Mouse (Mus musculus): ENCODE results near the gene Mapk13.
"Not testable (repeated sequence)": the region's sequence is repeated elsewhere in the genome, so short reads cannot be mapped to it uniquely, and the experiment has no call there.

The Mapk13 gene

DNA sequence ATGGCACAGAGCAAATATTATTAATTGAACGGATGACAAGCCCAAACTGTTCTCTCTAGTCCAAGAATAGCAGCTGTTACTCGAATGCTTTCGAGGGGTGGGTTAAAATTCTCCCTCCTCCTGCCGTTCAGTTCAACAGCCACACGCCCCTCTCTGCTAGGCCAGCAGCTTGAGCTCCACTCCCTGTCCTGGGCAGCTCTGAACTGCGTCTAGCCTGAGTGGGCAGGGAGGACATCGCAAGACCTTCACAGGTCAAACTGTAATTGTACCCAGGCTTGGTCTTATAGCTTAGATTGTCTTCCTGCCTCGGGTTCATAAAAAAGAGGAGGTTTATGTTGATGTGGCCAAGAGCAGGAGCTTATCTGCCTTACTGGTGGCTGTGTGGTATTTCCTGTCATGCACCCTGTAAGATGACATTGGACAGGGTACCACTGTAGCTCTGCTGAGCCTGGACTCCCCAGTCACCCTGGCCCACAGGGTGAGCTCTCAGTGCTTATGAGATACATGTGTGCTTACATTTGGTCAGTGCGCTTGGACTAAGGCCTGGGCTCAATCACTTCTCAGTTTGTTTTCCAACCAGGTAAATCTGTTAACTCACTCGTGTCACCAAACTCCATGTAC lies 46.4 kb downstream of the Mapk13 start:
- no peak for DNase-seq (ENCODE audit: low spot score)

- DNase-seq (ENCODE audit: low spot score), result not testable (repeated sequence)
These were observed 47.2 kb downstream of the Mapk13 start for GRCm38 (mm10) chr17:28816326-28816725.

- DNase-seq (ENCODE audit: low spot score), result no peak
These were observed 48.0 kb downstream of the Mapk13 start for GRCm38 (mm10) chr17:28816875-28817811.

DNA sequence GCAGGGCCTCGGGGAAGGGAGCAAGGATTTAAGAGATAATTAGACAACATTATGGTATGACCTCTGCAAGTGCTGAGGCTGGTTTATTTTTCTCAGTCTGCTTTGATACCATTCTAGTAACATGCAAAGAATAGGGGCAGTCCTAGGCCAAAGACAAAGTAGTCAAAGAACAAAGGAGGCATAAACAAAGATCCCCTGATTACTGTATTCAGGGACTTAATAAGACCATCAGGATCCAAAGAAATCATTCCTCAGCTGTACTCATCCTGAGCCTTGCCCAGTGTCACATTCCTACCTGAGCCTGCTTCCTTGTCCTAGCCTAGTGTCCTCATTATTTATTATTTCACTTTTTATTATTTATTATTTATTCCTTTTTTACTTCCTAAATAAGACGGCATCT lies 51.1 kb downstream of the Mapk13 start:
- no peak for DNase-seq (ENCODE audit: low spot score)

DNA sequence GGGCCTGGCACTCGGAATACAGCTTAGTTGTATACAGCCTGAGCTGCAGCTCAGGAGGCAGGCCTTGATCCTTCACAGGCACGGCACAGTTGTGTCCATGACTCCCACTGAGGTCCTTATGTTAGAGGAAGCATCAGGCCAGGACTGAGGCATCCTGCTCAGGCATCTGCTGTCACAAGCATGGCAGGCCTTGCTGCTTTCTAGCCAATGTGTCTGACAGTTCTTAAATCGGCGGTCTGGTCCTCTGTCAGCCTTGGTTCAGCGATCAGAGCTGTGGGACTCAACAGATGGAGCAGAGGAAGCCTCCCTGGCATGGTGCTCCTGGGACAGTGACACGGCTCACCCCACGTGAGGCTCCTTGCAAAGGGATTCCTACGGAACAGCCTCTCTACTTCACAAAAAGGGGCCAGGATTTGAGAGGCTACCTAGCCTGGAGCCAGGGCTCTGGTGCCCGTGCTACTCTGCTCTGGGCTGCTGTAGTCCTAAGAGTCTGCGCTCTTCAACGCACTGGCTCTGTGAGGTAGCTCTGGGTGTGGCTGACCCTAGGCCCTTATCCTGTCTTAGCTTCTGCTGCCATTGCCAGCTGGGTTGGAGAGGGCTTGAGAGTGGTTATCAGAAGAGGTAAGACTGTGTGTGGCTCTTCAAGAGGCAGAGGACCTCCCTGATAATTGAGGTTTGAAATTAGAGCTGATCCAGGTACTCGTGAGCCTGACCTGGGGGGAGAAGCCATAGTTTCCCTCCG lies 54.1 kb downstream of the Mapk13 start:
- DNase-seq (ENCODE audit: low spot score), result no peak

DNA sequence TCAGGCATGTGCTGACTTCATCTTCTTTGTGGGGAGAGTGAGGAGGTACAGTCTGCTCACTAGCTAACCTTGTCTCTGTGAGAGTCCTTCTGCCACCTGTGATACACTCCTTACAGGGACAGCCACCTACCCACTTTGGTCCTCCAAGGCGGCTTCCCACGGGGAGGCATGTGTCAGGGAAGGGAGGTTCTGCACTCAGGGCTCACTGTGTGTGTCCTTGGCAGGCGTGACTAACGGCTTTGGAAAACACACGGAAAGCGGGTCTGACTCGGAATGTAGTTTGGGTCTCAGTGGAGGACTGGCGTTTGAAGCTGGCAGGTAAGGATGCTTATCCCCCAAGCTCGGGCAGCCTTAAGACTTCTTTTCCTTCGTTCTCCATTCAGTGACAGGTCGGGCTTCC lies 54.7 kb downstream of the Mapk13 start:
- no peak for DNase-seq (ENCODE audit: low spot score)

DNA sequence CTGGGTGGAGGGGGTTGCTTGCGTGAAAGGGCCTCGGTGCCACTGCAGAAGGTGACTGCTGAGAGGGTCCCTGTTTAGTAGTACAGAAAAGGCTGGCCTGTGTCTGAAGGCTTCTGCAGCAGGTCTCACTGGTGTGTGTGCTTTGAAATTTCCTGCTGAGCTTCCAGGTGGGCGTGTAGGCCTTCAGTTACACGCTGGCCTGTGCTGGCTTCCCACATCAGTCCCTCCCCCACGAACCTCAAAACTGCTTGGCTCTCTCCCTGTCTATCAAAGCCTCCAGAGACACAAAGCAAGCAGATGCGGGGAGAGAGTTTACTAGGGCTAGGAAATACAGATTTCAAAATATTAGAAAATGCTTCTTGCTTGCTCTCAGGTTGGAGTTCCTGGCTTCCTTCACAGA lies 55.8 kb downstream of the Mapk13 start:
- DNase-seq (ENCODE audit: low spot score), result no peak

DNA sequence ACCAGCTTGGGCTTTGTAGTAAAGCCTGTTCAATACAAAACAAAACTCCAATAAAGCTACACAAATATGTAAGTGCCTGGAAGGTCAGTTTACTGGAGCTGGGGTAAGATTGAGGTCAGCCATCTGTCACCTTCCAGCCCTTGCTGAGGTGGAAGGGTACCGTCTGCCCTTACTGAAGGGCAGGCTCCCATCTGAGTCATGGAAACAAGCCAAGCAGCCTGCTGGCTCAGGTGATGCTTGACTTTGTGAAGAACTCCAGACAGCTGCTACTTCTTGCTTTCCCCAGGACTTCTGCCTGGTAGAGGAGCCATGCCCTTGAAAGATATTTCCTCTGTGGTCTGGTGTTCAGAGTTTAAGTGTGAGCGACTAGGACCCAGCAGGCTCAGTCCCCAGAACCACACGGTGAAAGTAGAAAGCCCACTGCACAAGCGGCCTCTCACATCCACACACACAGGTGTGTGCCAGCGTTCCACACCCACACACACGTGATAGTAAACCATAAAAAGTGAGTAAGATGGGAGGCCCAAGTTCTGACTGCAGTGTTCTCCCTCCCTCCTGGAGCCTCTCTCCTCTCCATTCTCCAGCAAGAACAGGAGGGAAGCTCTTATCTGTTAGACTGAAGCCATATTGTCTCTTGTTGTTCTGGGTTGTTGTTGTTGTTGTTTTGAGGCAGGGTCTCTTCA lies 56.4 kb downstream of the Mapk13 start:
- no peak for DNase-seq (ENCODE audit: low spot score)

- DNase-seq (ENCODE audit: low spot score), result no peak
These were observed 58.7 kb downstream of the Mapk13 start for GRCm38 (mm10) chr17:28827665-28828231.

- no peak for DNase-seq (ENCODE audit: low spot score)
These were observed 60.0 kb downstream of the Mapk13 start for GRCm38 (mm10) chr17:28829120-28829519.
